Mouse (Mus musculus): ENCODE measurements at regions not wholly inside any gene's neighbourhood (a gene's known extent, or its start where the extent isn't known, plus 50 kb on each side); places are given as distances from the start of the nearest gene placed in this dataset.

- H3K9me3 ChIP-seq: no peaks in the 10 kb centered on the region
- no peaks in the 10 kb centered on the region for H3K36me3 ChIP-seq
- H3K27ac ChIP-seq: no peak overlapping the region
- H3K4me2 ChIP-seq (replicated peaks): no peak overlapping the region
- no peaks in the 10 kb centered on the region for H3K27me3 ChIP-seq
- ATAC-seq: no peak
- H3K9ac ChIP-seq (replicated peaks): no peak overlapping the region
- H3K4me3 ChIP-seq (replicated peaks): no peak overlapping the region
- H3K4me1 ChIP-seq (replicated peaks): no peaks in the 10 kb centered on the region
These were observed 166.1 kb upstream of the Cttnbp2 start for GRCm38 (mm10) chr6:18680712-18681111.

GRCm38 (mm10) chr6:18682043-18682442 lies 166.3 kb upstream of the Lsm8 start:
- ATAC-seq: no peak
- Histone ChIP-seq H3K4me2 (replicated peaks) (no peak overlapping the region), H3K36me3 (no peaks in the 10 kb centered on the region), H3K9ac (replicated peaks) (no peak overlapping the region), H3K4me3 (replicated peaks) (no peak overlapping the region), H3K27ac (no peak overlapping the region), H3K4me1 (replicated peaks) (no peaks in the 10 kb centered on the region), H3K9me3 (no peaks in the 10 kb centered on the region), H3K27me3 (no peaks in the 10 kb centered on the region)
- 77% methylated on average over 6 of the region's 6 CpGs for WGBS

- H3K4me2 ChIP-seq (replicated peaks): no peak overlapping the region
- H3K4me1 ChIP-seq (replicated peaks): no peaks in the 10 kb centered on the region
- no peak for ATAC-seq
- no peak overlapping the region for H3K9ac ChIP-seq (replicated peaks)
- 51% methylated on average over 11 of the region's 11 CpGs for WGBS
- H3K36me3 ChIP-seq: no peaks in the 10 kb centered on the region
- H3K27me3 ChIP-seq: no peaks in the 10 kb centered on the region
- H3K9me3 ChIP-seq: no peaks in the 10 kb centered on the region
- H3K27ac ChIP-seq: no peak overlapping the region
- H3K4me3 ChIP-seq (replicated peaks): no peak overlapping the region
These were observed 159.6 kb upstream of the Lsm8 start for GRCm38 (mm10) chr6:18688652-18689348.

- no peaks in the 10 kb centered on the region for H3K27me3 ChIP-seq
- peaks cover 7% of the 10 kb centered on the region; the same call in 1 of the 2 replicates for H3K4me1 ChIP-seq (replicated peaks)
- H3K4me3 ChIP-seq (replicated peaks): no peak overlapping the region
- no peak overlapping the region for H3K27ac ChIP-seq
- no peak for ATAC-seq
- no peak overlapping the region for H3K9ac ChIP-seq (replicated peaks)
- no peaks in the 10 kb centered on the region for H3K9me3 ChIP-seq
- H3K36me3 ChIP-seq: no peaks in the 10 kb centered on the region
- H3K4me2 ChIP-seq (replicated peaks): no peak overlapping the region
- 87% methylated on average over 5 of the region's 5 CpGs for WGBS
These were observed 150.8 kb upstream of the Lsm8 start for GRCm38 (mm10) chr6:18697536-18697935.

- peaks cover 7% of the 10 kb centered on the region; the same call in 1 of the 2 replicates for H3K4me1 ChIP-seq (replicated peaks)
- H3K9ac ChIP-seq (replicated peaks): no peak overlapping the region
- H3K4me2 ChIP-seq (replicated peaks): no peak overlapping the region
- no peaks in the 10 kb centered on the region for H3K27me3 ChIP-seq
- WGBS: 46% methylated on average over 4 of the region's 4 CpGs
- H3K36me3 ChIP-seq: no peaks in the 10 kb centered on the region
- ATAC-seq: 0 out of 2 replicates have a peak, but pooled peaks have one; percentile 50
- H3K27ac ChIP-seq: peak overlapping the region; percentile 37; the same call in 1 of the 2 replicates
- H3K4me3 ChIP-seq (replicated peaks): no peak overlapping the region
- no peaks in the 10 kb centered on the region for H3K9me3 ChIP-seq
These were observed 149.2 kb upstream of the Lsm8 start for GRCm38 (mm10) chr6:18698989-18699728.

- Histone ChIP-seq H3K4me2 (replicated peaks) (peak overlapping the region; percentile 13; the same call in 1 of the 2 replicates), H3K27ac (0 out of 2 replicates have a peak overlapping the region, but pooled peaks have one; percentile 37), H3K9me3 (no peaks in the 10 kb centered on the region), H3K9ac (replicated peaks) (no peak overlapping the region), H3K36me3 (no peaks in the 10 kb centered on the region), H3K4me1 (replicated peaks) (peaks cover 7% of the 10 kb centered on the region; the same call in 1 of the 2 replicates), H3K4me3 (replicated peaks) (no peak overlapping the region), H3K27me3 (no peaks in the 10 kb centered on the region)
- ATAC-seq: peak; percentile 79
- WGBS: 12% methylated on average over 12 of the region's 12 CpGs
These were observed 148.5 kb upstream of the Lsm8 start for GRCm38 (mm10) chr6:18699729-18700386.

GRCm38 (mm10) chr6:18710763-18711162 lies 137.6 kb upstream of the Lsm8 start:
- Histone ChIP-seq H3K27me3 (no peaks in the 10 kb centered on the region), H3K9me3 (no peaks in the 10 kb centered on the region), H3K4me2 (replicated peaks) (no peak overlapping the region), H3K4me3 (replicated peaks) (no peak overlapping the region), H3K9ac (replicated peaks) (no peak overlapping the region), H3K36me3 (no peaks in the 10 kb centered on the region), H3K4me1 (replicated peaks) (no peaks in the 10 kb centered on the region), H3K27ac (no peak overlapping the region)
- ATAC-seq: no peak
- WGBS: 83% methylated on average over 1 of the region's 1 CpGs

GRCm38 (mm10) chr6:18748859-18749258 lies 99.5 kb upstream of the Lsm8 start:
- H3K27me3 ChIP-seq: no peaks in the 10 kb centered on the region
- H3K36me3 ChIP-seq: no peaks in the 10 kb centered on the region
- H3K27ac ChIP-seq: no peak overlapping the region
- H3K4me1 ChIP-seq (replicated peaks): no peaks in the 10 kb centered on the region
- no peaks in the 10 kb centered on the region; the same call in 1 of the 2 replicates for H3K9me3 ChIP-seq
- ATAC-seq: no peak
- no peak overlapping the region for H3K4me2 ChIP-seq (replicated peaks)
- 78% methylated on average over 2 of the region's 2 CpGs for WGBS
- no peak overlapping the region for H3K9ac ChIP-seq (replicated peaks)
- H3K4me3 ChIP-seq (replicated peaks): no peak overlapping the region

- ATAC-seq: no peak
- no peaks in the 10 kb centered on the region for H3K4me1 ChIP-seq (replicated peaks)
- H3K9ac ChIP-seq (replicated peaks): no peak overlapping the region
- H3K36me3 ChIP-seq: no peaks in the 10 kb centered on the region
- no peak overlapping the region for H3K4me3 ChIP-seq (replicated peaks)
- WGBS: 92% methylated on average over 2 of the region's 2 CpGs
- no peak overlapping the region for H3K4me2 ChIP-seq (replicated peaks)
- H3K27ac ChIP-seq: no peak overlapping the region
- H3K27me3 ChIP-seq: no peaks in the 10 kb centered on the region
- no peaks in the 10 kb centered on the region for H3K9me3 ChIP-seq
These were observed 83.8 kb upstream of the Lsm8 start for GRCm38 (mm10) chr6:18764536-18764935.

- peak overlapping the region; percentile 72 for H3K27ac ChIP-seq
- H3K9me3 ChIP-seq: no peaks in the 10 kb centered on the region
- peak; percentile 82 for ATAC-seq
These were observed 53.0 kb upstream of the Lsm8 start for GRCm38 (mm10) chr6:18795390-18795789.

GRCm38 (mm10) chr6:18795847-18796246 lies 52.5 kb upstream of the Lsm8 start:
- no peak overlapping the region for H3K4me3 ChIP-seq (replicated peaks)
- no peaks in the 10 kb centered on the region for H3K36me3 ChIP-seq
- peak; percentile 46; the same call in 1 of the 2 replicates for ATAC-seq
- no peak overlapping the region for H3K9ac ChIP-seq (replicated peaks)
- WGBS: 11% methylated on average over 1 of the region's 1 CpGs
- H3K4me1 ChIP-seq (replicated peaks): peaks cover 12% of the 10 kb centered on the region; the same call in 1 of the 2 replicates
- no peak overlapping the region for H3K27ac ChIP-seq
- H3K27me3 ChIP-seq: no peaks in the 10 kb centered on the region
- H3K4me2 ChIP-seq (replicated peaks): no peak overlapping the region
- no peaks in the 10 kb centered on the region for H3K9me3 ChIP-seq

More at GRCm38 (mm10) chr6:18795390-18795789, 53.0 kb upstream of the Lsm8 start:
- Histone ChIP-seq H3K4me1 (replicated peaks) (peaks cover 12% of the 10 kb centered on the region; the same call in 1 of the 2 replicates), H3K4me2 (replicated peaks) (no peak overlapping the region), H3K4me3 (replicated peaks) (no peak overlapping the region), H3K9ac (replicated peaks) (no peak overlapping the region), H3K27me3 (no peaks in the 10 kb centered on the region), H3K36me3 (no peaks in the 10 kb centered on the region)
- WGBS: 39% methylated on average over 4 of the region's 4 CpGs

- Histone ChIP-seq H3K36me3 (no peaks in the 10 kb centered on the region), H3K4me3 (replicated peaks) (no peak overlapping the region), H3K4me2 (replicated peaks) (no peak overlapping the region), H3K27me3 (no peaks in the 10 kb centered on the region), H3K27ac (peak overlapping the region; percentile 62), H3K4me1 (replicated peaks) (peaks cover 12% of the 10 kb centered on the region; the same call in 1 of the 2 replicates), H3K9me3 (no peaks in the 10 kb centered on the region), H3K9ac (replicated peaks) (no peak overlapping the region)
- peak; percentile 89 for ATAC-seq
These were observed 51.8 kb upstream of the Lsm8 start for GRCm38 (mm10) chr6:18796540-18796939.

Data from midbrain, embryonic 13.5 days (tissue).